Mouse (Mus musculus) midbrain, embryonic 11.5 days (tissue): ENCODE measurements around the gene Lrfn2. TPM values are rescaled to one million over a fixed set of nuclear protein-coding genes. Genes with fewer than 3 reads are reported as not detected.

ENCODE experiments used
- ATAC-seq: fragments of 200-750 bp; cut with Nextera tagmentation; 2 replicates; pipeline ENCODE4 v1.8.0; 2017; ENCODE audit warnings: moderate TSS enrichment, moderate library complexity; ENCODE audit not compliant: low FRiP score
- DNase-seq: peaks from one replicate; pipeline ENCODE4 v3.0.0; 2015; ENCODE audit warnings: low spot score; ENCODE audit errors: missing footprints
- H3K27ac ChIP-seq: fragments of 300-500 bp; sonication (generic); 2 replicates; pipeline ENCODE4 v1.5.1; 2014; ENCODE audit warnings: low read depth, low read length
- H3K27me3 ChIP-seq: fragments of 300-500 bp; sonication (generic); 2 replicates; pipeline ENCODE4 v1.6.1; 2014; ENCODE audit warnings: mild to moderate bottlenecking, low read length, moderate library complexity, mixed read lengths; ENCODE audit not compliant: control insufficient read depth, insufficient read depth
- H3K36me3 ChIP-seq: fragments of 300-500 bp; sonication (generic); 2 replicates; pipeline ENCODE4 v1.6.1; 2014; ENCODE audit warnings: mild to moderate bottlenecking, low read length, moderate library complexity, mixed read lengths; ENCODE audit not compliant: control insufficient read depth, insufficient read depth
- H3K4me1 ChIP-seq: fragments of 300-500 bp; sonication (generic); 2 replicates; pipeline ENCODE4 v1.6.1; 2014; ENCODE audit warnings: low read length; ENCODE audit not compliant: control insufficient read depth, insufficient read depth
- H3K4me2 ChIP-seq: fragments of 300-500 bp; sonication (generic); 2 replicates; pipeline ENCODE4 v1.6.1; 2014; ENCODE audit warnings: mild to moderate bottlenecking, moderate library complexity
- H3K4me3 ChIP-seq: fragments of 300-500 bp; sonication (generic); 2 replicates; pipeline ENCODE4 v1.5.1; 2014; ENCODE audit warnings: low read depth, low read length
- H3K9ac ChIP-seq: fragments of 300-500 bp; sonication (generic); 2 replicates; pipeline ENCODE4 v1.6.1; 2014; ENCODE audit warnings: low read length
- H3K9me3 ChIP-seq: fragments of 300-500 bp; sonication (generic); 2 replicates; pipeline ENCODE4 v1.6.1; 2016; ENCODE audit warnings: low read length; ENCODE audit not compliant: control insufficient read depth
- WGBS: fragments of 180-500 bp; shearing (Covaris S2); extraction: QIAGEN DNeasy Blood & Tissue Kit; methylation state at CpG from one replicate; pipeline ENCODE4 v1.1.7; 2014; 5-methylcytosine and 5-hydroxymethylcytosine counted together
- polyA plus RNA-seq: library from polyadenylated mRNA; unstranded; fragments of >200 nt; fragmentation: Nextera tagmentation; extraction: Ambion mirVana; gene quantifications from 2 replicates; pipeline ENCODE4 v1.2.1, GENCODE M21; 2014

Gene Lrfn2
- polyA plus RNA-seq, 1 experiment from 2014 or later: 0.20 TPM

DNA sequence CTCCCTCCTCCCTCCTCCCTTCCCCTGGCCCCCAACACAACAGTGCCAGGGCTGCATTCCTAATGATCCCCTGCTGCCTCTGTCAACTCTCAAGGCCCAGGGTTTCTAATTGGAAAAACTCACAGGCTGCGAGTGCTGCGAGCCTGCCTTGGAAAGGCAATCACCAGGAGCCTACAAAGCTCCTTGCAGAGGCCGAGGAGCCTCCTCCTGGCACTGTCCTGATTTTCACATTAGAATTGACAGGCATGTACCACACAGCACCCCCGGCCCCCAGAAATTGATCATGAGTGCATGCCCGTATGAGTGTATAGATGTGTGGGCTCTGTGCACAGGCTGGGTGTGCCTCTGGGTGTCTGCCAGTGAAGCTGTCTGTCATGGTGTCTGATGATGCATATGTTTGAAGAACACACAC is 44.4 kb downstream of the Lrfn2 start:
- peaks cover 6% of the 10 kb centered on the region; the same call in 1 of the 2 replicates for H3K4me1 ChIP-seq
- no peak overlapping the region for H3K4me2 ChIP-seq
- WGBS: 22% methylated on average over 5 of the region's 5 CpGs

DNA sequence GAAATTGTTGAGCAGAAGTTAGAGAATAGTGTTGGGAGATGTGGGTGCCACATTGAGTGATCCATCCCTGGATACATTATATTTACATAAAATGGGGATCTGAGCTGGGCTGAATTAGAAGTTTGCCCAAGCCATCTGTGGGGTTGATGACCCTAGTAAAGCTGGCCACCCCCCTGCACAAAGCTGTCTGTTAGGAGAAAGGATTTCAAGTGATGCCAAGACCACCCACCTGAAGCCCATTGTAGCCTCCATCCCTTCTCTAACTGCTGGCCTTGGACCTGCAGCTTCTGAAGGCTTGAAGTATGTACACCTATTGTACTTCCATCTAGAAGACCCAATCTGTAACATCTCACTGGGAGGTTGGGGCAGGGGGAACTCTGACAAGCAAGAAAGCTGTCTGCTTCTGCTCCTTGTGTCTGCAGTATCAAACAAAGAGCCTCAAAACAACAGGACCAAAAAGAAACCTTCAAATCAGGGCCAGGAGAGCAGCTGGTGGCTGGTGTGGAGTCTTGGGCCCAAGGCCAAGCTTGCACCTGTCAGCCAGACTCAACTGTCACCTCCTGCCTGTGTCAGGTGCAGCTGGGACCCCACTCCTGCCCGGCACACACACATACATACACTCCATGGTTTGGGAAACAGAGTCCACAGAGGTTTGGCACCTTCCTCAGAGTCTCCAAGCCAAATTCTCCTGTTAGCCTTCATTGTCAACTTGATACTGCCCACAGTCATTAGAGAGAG is 63.2 kb downstream of the Lrfn2 start:
- H3K27me3 ChIP-seq: no peaks in the 10 kb centered on the region
- H3K4me2 ChIP-seq: no peak overlapping the region
- 78% methylated on average over 1 of the region's 1 CpGs for WGBS
- no peak overlapping the region for H3K9ac ChIP-seq
- DNase-seq (peak; percentile 81), ATAC-seq (no peak)
- H3K9me3 ChIP-seq: no peaks in the 10 kb centered on the region
- peaks cover 6% of the 10 kb centered on the region; the same call in 1 of the 2 replicates for H3K4me1 ChIP-seq
- H3K4me3 ChIP-seq: no peak overlapping the region
- H3K36me3 ChIP-seq: no peaks in the 10 kb centered on the region
- no peak overlapping the region for H3K27ac ChIP-seq

More for the DNA sequence above, 44.4 kb downstream of the Lrfn2 start:
- Histone ChIP-seq H3K9ac (no peak overlapping the region), H3K4me3 (no peak overlapping the region), H3K9me3 (no peaks in the 10 kb centered on the region), H3K36me3 (no peaks in the 10 kb centered on the region), H3K27ac (peak overlapping the region; percentile 30; the same call in 1 of the 2 replicates), H3K27me3 (no peaks in the 10 kb centered on the region)
- ATAC-seq (peak; percentile 64), DNase-seq (no peak)

DNA sequence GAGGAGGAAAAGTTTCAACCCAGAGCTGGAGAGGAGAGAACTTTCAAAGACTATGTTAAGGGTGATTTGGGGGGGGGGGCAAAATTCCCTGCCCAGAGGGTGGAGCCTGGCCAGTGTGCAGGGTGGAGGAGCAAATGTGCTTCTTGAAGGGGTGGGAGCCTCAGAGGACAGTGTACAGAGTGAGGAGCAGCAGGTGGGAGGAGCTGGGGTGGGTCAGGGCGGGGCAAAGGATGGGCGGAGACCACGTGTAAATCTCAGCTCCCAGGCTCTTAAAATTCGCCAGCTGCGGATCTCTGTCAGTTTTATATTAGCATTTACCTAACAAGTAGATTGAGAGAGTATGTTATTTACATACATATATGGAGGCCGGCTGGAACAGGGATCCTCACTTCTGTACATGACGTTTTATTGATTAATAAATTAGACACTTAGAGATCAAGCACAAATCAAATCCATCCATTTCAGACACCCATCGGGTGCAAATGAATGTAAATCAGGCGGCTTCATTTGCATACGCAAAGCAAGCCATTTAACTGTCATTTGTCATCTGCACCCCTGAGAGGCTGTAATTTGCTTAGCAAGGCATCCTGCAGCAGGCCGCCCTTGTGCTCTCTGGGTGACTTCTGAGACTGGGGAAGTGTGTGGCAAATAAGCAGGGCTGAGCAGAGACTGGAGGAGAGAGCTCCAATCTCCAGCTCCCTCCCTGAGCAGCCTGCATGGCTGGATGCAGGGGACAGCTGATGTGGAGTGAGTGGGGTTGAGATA is 67.5 kb downstream of the Lrfn2 start:
- 7% methylated on average over 11 of the region's 11 CpGs for WGBS
- Histone ChIP-seq H3K9ac (no peak overlapping the region), H3K27me3 (no peaks in the 10 kb centered on the region), H3K4me2 (no peak overlapping the region), H3K4me1 (peaks cover 6% of the 10 kb centered on the region; the same call in 1 of the 2 replicates), H3K36me3 (no peaks in the 10 kb centered on the region), H3K9me3 (no peaks in the 10 kb centered on the region), H3K27ac (no peak overlapping the region), H3K4me3 (no peak overlapping the region)
- peak; percentile 73; the same call in 1 of the 2 replicates for ATAC-seq
- DNase-seq: peak; percentile 59

DNA sequence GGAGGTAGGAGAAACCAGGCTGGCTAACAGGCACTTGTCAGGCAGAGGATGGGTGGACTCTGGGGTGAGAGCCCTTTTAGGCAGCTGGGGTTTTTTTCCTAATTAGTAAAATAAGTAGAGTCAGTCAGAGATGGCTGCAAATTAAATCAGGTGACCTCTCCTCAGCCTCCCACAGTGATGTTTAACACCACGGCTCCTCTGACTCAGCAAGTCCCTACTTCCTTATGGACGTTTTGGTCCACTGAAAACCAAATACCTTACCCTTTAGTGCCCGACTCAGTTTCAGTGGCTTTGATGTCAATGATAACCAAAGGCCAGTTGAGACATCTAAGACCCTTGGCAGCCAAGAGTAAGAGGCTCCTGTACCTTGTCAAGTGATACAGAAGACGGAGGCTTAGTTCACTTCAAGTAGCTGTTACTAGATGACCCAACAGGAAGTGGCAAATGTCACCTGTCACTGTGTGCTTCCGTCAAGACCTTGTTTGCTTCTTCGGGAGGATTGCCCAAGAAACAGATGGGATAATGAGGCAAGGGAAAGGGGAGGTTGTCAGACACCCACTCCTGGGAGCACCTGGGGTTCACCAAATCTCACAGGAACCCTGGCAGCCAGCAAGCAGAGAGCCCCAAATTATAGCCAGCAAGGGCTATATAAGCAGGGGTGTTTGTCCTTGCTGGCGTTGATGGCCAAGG is 77.3 kb downstream of the Lrfn2 start:
- H3K4me1 ChIP-seq: no peaks in the 10 kb centered on the region
- H3K9ac ChIP-seq: no peak overlapping the region
- 73% methylated on average over 7 of the region's 7 CpGs for WGBS
- ATAC-seq (no peak), DNase-seq (peak; percentile 44)
- no peaks in the 10 kb centered on the region for H3K36me3 ChIP-seq
- H3K4me2 ChIP-seq: no peak overlapping the region
- no peak overlapping the region for H3K4me3 ChIP-seq
- no peaks in the 10 kb centered on the region for H3K9me3 ChIP-seq
- H3K27ac ChIP-seq: no peak overlapping the region
- H3K27me3 ChIP-seq: no peaks in the 10 kb centered on the region

DNA sequence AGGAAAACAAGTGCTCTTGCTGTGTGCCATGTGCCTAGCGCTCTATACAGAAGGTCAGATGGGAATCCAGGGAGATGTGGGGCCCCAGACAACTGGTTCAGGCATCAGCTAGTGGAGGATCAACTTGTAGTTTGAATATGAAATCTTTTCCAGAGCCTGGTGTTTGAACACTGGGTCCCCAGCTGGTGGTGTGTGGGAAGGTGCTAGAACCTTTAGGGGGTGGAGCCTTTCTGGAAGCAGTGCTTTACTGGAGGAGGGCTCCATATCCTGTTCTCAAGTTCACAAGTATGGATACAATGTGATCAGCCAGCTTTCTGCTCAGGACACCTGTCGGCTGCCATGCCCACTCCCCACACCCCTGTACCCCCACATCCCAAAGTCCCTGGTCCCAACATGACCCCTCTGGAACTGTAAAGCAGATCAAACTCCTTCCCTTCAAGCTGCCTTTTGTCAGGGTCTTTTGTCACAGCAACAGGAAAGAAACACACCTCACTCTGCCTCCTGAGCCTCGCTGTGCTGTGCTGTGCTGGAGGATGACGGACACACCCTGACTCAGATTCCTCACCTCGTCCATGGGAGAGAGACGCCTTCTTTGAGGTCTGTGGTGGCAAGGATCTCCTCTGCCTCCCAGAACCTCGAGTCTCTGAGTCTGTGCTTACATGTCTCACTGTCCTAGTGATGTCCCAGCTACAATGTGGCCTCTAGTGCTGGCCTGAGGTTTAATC is 81.9 kb downstream of the Lrfn2 start:
- DNase-seq (peak; percentile 78), ATAC-seq (no peak)
- Histone ChIP-seq H3K4me1 (peaks cover 7% of the 10 kb centered on the region; the same call in 1 of the 2 replicates), H3K27me3 (no peaks in the 10 kb centered on the region), H3K9ac (no peak overlapping the region), H3K9me3 (no peaks in the 10 kb centered on the region), H3K4me2 (no peak overlapping the region), H3K36me3 (no peaks in the 10 kb centered on the region), H3K27ac (no peak overlapping the region), H3K4me3 (no peak overlapping the region)
- 71% methylated on average over 7 of the region's 7 CpGs for WGBS

DNA sequence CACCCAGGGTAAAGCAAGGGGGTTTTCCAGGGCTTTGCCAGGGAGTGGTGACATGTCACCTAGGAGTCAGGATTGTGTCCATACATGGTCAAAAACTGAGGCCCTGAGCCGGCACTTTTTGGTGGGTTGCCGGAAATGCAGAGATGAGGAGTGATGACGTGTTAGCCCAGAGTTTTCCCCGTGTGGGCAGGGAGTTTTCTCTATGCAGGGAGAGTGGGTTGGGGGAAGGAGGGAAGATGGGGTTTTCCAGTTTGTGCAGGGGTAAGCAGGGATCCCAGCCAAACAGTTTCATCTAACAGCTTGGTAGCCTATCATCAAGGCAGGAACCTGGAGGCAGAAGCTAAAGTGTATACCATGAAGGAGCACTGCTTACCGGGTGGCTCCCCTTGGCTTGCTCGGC is 83.2 kb downstream of the Lrfn2 start:
- Histone ChIP-seq H3K4me2 (no peak overlapping the region), H3K9me3 (no peaks in the 10 kb centered on the region), H3K27ac (no peak overlapping the region), H3K27me3 (no peaks in the 10 kb centered on the region), H3K4me1 (peaks cover 7% of the 10 kb centered on the region; the same call in 1 of the 2 replicates), H3K4me3 (no peak overlapping the region), H3K9ac (no peak overlapping the region), H3K36me3 (no peaks in the 10 kb centered on the region)
- DNase-seq: no peak
- no peak for ATAC-seq
- WGBS: 93% methylated on average over 6 of the region's 6 CpGs

DNA sequence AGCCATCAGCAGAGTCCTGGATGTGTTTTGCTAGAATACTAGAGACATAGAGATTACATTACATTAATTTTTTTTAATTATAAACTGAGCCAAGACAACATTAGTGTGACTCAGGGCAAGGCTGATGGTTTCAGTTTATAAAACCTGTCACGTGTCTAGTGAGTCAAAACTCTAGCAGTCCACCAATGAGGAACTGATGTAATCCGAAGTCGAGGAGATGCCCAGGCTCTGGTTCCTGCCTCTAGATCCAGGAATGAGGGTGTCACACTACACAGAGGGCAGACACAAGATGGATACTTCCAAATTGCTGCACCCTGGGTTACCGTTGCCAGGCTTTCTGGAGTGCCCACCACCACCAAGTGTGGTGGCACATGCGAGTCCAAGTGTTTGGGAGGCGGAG is 84.0 kb downstream of the Lrfn2 start:
- peak; percentile 10 for DNase-seq
- Histone ChIP-seq H3K27ac (no peak overlapping the region), H3K9me3 (no peaks in the 10 kb centered on the region), H3K4me3 (no peak overlapping the region), H3K4me2 (no peak overlapping the region), H3K4me1 (peaks cover 7% of the 10 kb centered on the region; the same call in 1 of the 2 replicates), H3K36me3 (no peaks in the 10 kb centered on the region), H3K27me3 (no peaks in the 10 kb centered on the region), H3K9ac (no peak overlapping the region)
- ATAC-seq: no peak
- 95% methylated on average over 6 of the region's 6 CpGs for WGBS

DNA sequence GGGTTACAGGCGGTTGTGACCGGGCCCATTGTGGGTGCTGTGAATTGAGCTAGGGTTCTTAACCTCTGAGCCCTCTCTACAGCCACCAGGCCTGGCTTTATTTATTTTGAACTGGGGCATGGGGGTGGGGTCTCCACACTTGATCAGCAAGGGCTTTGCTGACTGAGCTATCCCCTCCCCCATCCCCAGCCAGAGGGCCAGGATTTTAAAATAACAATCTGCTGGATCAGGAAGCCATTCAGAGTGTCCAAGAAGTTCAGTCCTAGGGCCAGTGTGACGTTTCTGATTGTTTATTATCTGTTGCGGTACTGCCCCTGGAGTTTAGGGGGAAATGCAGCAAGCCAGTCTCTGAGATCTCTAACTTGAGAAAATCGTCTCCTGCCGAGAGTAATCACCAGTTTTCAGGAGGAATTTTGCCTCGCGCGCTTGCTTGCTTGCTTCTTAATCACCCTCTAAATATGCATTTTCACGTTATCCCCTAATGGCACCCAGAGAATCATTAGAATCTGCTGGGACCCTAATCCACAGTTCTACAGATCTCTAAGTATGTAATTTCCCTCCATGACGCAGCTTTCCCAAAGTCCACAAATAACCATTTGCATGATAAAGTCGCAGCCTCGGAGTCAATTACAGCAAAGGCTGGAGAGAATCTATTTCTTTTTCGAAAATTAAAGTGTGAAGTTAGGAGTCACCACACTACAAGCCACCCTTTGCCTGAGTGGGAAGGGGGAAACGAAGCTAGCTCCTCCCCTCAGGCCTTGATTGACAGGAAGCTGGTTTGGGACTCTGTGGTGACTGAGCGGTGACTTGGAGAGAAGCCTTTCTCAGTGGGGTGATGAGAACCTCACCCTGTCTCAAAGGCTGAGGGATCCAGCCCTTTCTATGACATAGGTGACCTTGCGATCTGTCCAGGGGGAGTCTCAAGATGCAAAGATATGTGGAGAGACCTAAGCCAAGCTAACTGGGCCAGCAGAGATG is 85.5 kb downstream of the Lrfn2 start:
- Histone ChIP-seq H3K4me1 (peaks cover 7% of the 10 kb centered on the region; the same call in 1 of the 2 replicates), H3K9me3 (no peaks in the 10 kb centered on the region), H3K4me3 (no peak overlapping the region), H3K9ac (no peak overlapping the region), H3K27ac (no peak overlapping the region), H3K36me3 (no peaks in the 10 kb centered on the region), H3K4me2 (no peak overlapping the region), H3K27me3 (no peaks in the 10 kb centered on the region)
- peak; percentile 68; the same call in 1 of the 2 replicates for ATAC-seq
- 34% methylated on average over 17 of the region's 17 CpGs for WGBS
- DNase-seq: peak; percentile 82
